Mouse (Mus musculus) frontal cortex, adult (tissue): ENCODE results near the gene Vmn2r77.
A peak's percentile ranks its signal among the peaks of the same experiment; 100 is the strongest.
"Not testable (repeated sequence)": the region's sequence is repeated elsewhere in the genome, so short reads cannot be mapped to it uniquely, and the experiment has no call there.

Experiments used
- ATAC-seq: cut with Nextera tagmentation; 2 replicates; pipeline ENCODE4 v1.9.2; 2017; ENCODE audit warnings: mild to moderate bottlenecking, moderate library complexity, mixed read lengths; ENCODE audit not compliant: low TSS enrichment

Vmn2r77 gene

GRCm38 (mm10) chr7:86794727-86795126, at the start of gene Vmn2r77:
TSS of gene Vmn2r77 (plus strand) at chr7:86795027.
- ATAC-seq: no peak

GRCm38 (mm10) chr7:86760751-86761150, 34.1 kb upstream of the Vmn2r77 start:
- no peak for ATAC-seq

- ATAC-seq: peak; percentile 57; the same call in 1 of the 2 replicates
Measured at GRCm38 (mm10) chr7:86764628-86765027, 30.2 kb upstream of the Vmn2r77 start.

- ATAC-seq: no peak
Measured at GRCm38 (mm10) chr7:86771621-86772020, 23.2 kb upstream of the Vmn2r77 start.

GRCm38 (mm10) chr7:86775617-86776325, 19.1 kb upstream of the Vmn2r77 start, which contains the start of gene Folh1:
TSS of gene Folh1 (minus strand) at chr7:86775943.
- ATAC-seq: peak; percentile 73

- ATAC-seq: not testable (repeated sequence)
Measured at GRCm38 (mm10) chr7:86815241-86815640, 20.4 kb downstream of the Vmn2r77 start.

- not testable (repeated sequence) for ATAC-seq
Measured at GRCm38 (mm10) chr7:86815716-86816115, 20.9 kb downstream of the Vmn2r77 start.

GRCm38 (mm10) chr7:86816466-86816865, 21.6 kb downstream of the Vmn2r77 start:
- no peak for ATAC-seq
